Mouse (Mus musculus) cerebellum, adult 11 months (tissue): ENCODE measurements around the gene 1700011L22Rik.
A peak's percentile ranks its signal among the peaks of the same experiment; 100 is the strongest.

Source experiments
- DNase-seq: peaks from one replicate; pipeline ENCODE4 v3.0.0; 2022

Gene 1700011L22Rik

GRCm38 (mm10) chr8:79164336-79164735, 84.0 kb downstream of the 1700011L22Rik start:
- DNase-seq = no peak

GRCm38 (mm10) chr8:79162533-79163308, 85.6 kb downstream of the 1700011L22Rik start:
- peak; percentile 22 for DNase-seq

- no peak for DNase-seq
Measured at GRCm38 (mm10) chr8:79161172-79161778, 87.1 kb downstream of the 1700011L22Rik start.
